Mouse (Mus musculus): ENCODE measurements around the gene Pten.

The Pten gene

GRCm38 (mm10) chr19:32756900-32757725, at the start of gene Pten:
Pten (plus strand) TSS chr19:32757497.
- peak; percentile 97 to 98 for DNase-seq (ENCODE audit: low spot score in 2 of 2)

GRCm38 (mm10) chr19:32708996-32709395, 48.3 kb upstream of the Pten start:
- DNase-seq (ENCODE audit: low spot score in 2 of 2), result no peak

- no peak for DNase-seq (ENCODE audit: low spot score in 2 of 2)
Measured at GRCm38 (mm10) chr19:32710288-32710687, 47.0 kb upstream of the Pten start.

- DNase-seq (ENCODE audit: low spot score in 2 of 2), result peak; percentile 83 to 88
Measured at GRCm38 (mm10) chr19:32711761-32712541, 45.3 kb upstream of the Pten start.

GRCm38 (mm10) chr19:32712588-32713042, 44.7 kb upstream of the Pten start:
- DNase-seq (ENCODE audit: low spot score in 2 of 2), result peak; percentile 46 to 48

- DNase-seq (ENCODE audit: low spot score in 2 of 2), result no peak
Measured at GRCm38 (mm10) chr19:32713471-32713870, 43.8 kb upstream of the Pten start.

- peak; percentile 58 to 65 for DNase-seq (ENCODE audit: low spot score in 2 of 2)
Measured at GRCm38 (mm10) chr19:32715201-32715600, 42.1 kb upstream of the Pten start.

GRCm38 (mm10) chr19:32715681-32716080, 41.6 kb upstream of the Pten start:
- no peak for DNase-seq (ENCODE audit: low spot score in 2 of 2)

- DNase-seq (ENCODE audit: low spot score in 2 of 2), result no peak
Measured at GRCm38 (mm10) chr19:32717590-32717989, 39.7 kb upstream of the Pten start.

GRCm38 (mm10) chr19:32720319-32720718, 37.0 kb upstream of the Pten start:
- no peak for DNase-seq (ENCODE audit: low spot score in 2 of 2)

GRCm38 (mm10) chr19:32723817-32724216, 33.5 kb upstream of the Pten start:
- DNase-seq (ENCODE audit: low spot score in 2 of 2), result no peak

GRCm38 (mm10) chr19:32726451-32727325, 30.6 kb upstream of the Pten start:
- DNase-seq (ENCODE audit: low spot score in 2 of 2), result no peak

GRCm38 (mm10) chr19:32729785-32730184, 27.5 kb upstream of the Pten start:
- DNase-seq (ENCODE audit: low spot score in 2 of 2), result no peak

- no peak for DNase-seq (ENCODE audit: low spot score in 2 of 2)
Measured at GRCm38 (mm10) chr19:32732922-32733321, 24.4 kb upstream of the Pten start.

GRCm38 (mm10) chr19:32737844-32738243, 19.5 kb upstream of the Pten start:
- no peak for DNase-seq (ENCODE audit: low spot score in 2 of 2)

GRCm38 (mm10) chr19:32739686-32740085, 17.6 kb upstream of the Pten start, which contains the start of gene Atad1:
Atad1 (minus strand) TSS chr19:32739786.
- DNase-seq (ENCODE audit: low spot score in 2 of 2), result no peak

- DNase-seq (ENCODE audit: low spot score in 2 of 2), result no peak
Measured at GRCm38 (mm10) chr19:32740641-32741345, 16.5 kb upstream of the Pten start.

GRCm38 (mm10) chr19:32749425-32749824, 7.9 kb upstream of the Pten start:
- no peak for DNase-seq (ENCODE audit: low spot score in 2 of 2)

- DNase-seq (ENCODE audit: low spot score in 2 of 2), result no peak
Measured at GRCm38 (mm10) chr19:32752357-32752756, 4.9 kb upstream of the Pten start.

GRCm38 (mm10) chr19:32753386-32753785, 3.9 kb upstream of the Pten start:
- DNase-seq (ENCODE audit: low spot score in 2 of 2), result no peak

All from frontal cortex, postnatal 25 days (tissue).